Mouse (Mus musculus) mesoderm, embryonic 11.5 days (tissue): ENCODE measurements at regions not wholly inside any gene's neighbourhood (a gene's known extent, or its start where the extent isn't known, plus 50 kb on each side); places are given as distances from the start of the nearest gene placed in this dataset.

Experiments used
- DNase-seq: peaks from one replicate; pipeline ENCODE4 v3.0.0-alpha.2; 2012; ENCODE audit warnings: low read depth, low spot score

GRCm38 (mm10) chr3:149819081-149819480 is 828.7 kb upstream of the Adgrl2 start:
- DNase-seq: no peak

- DNase-seq: no peak
Observed at GRCm38 (mm10) chr3:149811036-149811435, 820.7 kb upstream of the Adgrl2 start.

DNA sequence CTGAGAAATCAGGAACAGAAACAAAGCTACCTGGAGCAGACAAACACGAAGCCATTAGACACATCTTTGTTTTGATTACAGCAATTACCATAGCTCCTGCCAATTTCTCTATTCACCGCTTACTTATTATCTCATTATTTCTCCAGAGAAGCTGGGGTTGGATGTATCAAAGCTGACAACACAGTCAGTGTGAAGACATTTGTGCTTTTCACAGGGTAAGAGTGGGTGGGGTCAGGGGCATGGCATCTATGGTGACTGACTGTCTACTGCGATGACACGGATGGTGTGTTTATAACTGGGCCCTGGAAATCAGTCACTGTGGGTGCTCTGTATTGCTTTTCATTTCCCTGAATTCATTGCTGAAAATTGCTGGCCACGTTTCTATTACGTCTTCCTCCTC is 815.0 kb upstream of the Adgrl2 start:
- DNase-seq: no peak

DNA sequence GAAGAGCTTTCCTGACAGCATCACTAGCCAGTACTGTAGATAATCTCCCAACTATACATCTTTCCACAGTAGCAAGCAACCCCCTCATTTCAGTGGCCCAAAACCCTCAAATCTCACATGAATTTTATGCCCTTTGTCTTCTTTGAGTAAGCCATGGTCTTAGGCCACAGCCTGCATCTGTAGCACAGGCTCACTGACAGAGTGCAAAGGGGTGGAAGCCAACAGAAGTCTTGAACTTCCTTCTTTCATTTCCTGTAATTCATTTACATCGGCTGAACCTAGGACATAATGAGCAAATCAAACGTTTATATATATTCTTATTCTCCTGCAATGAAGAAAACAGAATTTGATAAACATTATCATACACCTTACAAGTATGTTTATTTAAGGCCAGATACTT is 805.8 kb upstream of the Adgrl2 start:
- DNase-seq: no peak

GRCm38 (mm10) chr3:149791593-149791992 is 801.2 kb upstream of the Adgrl2 start:
- no peak for DNase-seq

- DNase-seq: no peak
Observed at GRCm38 (mm10) chr3:149786096-149786495, 795.7 kb upstream of the Adgrl2 start.

GRCm38 (mm10) chr3:149783903-149784608 is 793.7 kb upstream of the Adgrl2 start:
- DNase-seq: no peak

DNA sequence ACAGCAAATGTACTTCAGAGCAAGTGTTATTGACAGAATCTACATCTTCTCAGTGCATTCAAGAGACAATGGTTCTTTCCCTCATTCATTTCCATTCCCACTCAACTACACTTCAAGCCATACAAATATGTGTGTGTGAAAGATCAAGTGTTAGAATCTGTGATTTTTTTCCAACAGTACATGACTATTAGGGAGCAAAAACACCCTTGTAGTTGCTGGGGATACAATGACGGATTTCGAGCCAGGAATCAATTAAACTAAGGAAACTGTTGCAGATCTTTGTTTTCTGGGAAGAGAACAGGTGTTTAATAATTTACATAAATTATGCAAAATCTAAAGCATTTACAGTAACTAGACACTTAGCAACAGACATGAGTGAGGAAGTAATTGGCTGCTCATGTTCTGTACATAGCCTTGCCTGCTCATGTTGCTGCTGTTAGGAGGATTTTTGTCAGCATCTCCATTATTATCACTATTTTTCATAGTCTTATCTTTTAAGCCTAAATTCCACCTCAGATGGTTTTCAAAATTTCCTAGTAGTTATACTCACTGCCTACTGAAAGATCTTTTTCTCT is 777.6 kb upstream of the Adgrl2 start:
- no peak for DNase-seq

- DNase-seq: no peak
Observed at GRCm38 (mm10) chr3:149761245-149761644, 770.9 kb upstream of the Adgrl2 start.

DNA sequence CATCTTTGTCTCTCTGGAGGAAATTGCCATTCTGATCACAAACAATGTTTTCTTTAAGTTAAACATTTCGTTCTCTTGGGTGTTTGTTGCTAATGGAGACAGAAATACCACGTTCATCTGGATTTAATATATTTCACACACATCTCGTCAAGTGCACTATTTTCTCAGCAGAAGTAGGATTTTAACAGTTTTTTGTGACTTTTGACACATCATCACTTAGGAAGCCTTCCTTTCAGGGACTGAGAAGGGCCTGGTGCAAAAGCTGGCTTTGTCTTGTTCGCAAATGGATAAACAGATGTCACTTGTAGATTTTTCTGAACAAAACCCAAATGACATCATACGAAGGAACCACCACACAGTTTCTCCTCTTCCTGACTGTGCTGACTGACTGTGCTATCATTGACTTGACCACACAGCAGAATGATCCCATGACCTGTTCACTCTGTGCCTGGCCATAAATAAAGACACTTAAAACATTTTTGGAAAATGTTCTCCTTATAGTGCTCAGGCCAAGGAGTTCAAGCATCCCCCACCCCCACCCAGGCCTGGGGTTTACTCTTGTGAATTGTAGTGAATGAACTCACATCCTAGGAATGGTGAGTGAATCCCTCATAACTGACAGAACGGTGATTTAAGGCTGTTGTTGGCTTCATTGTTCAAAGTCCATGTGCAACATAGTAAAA is 767.7 kb upstream of the Adgrl2 start:
- no peak for DNase-seq

- no peak for DNase-seq
Observed at GRCm38 (mm10) chr3:149736069-149736468, 745.7 kb upstream of the Adgrl2 start.

DNA sequence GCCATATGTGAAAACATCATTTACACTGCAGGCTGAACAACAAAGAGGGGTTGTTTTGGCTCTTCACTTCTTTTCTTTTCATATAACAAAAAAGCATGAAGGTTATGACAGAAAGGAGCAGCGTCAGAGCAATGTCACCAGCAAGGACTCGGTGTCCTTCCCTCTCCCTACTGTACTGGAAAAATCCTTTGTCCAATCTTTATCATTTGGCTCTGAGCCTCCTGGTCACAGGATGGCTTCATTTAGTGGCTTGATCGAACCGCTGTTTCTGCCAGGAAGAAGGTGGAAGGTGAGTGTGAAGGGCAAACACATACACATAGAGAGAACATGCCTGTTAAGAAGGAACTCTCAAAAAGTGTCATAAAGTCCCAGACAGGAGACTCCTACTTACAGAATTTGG is 735.9 kb upstream of the Adgrl2 start:
- DNase-seq: no peak

DNA sequence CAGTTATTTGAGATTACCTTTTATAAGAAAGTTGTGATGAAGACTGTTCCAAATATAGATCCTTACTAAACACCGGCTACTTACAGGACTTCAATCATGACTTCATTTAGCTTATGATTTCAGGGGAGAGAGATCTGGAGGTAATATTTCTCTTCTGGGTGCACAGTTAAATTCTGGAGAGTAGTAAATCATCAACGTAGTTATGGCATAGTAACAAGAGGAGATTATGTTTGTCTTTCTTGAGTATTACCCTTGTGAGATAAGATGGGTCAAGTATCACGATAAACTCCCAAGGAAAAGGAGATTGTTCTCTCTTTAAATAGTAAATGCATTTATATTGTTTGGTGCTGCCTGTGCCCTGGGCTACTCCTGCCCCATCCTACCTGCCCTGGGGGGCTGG is 734.5 kb upstream of the Adgrl2 start:
- no peak for DNase-seq

GRCm38 (mm10) chr3:149721832-149722231 is 731.5 kb upstream of the Adgrl2 start:
- no peak for DNase-seq

DNA sequence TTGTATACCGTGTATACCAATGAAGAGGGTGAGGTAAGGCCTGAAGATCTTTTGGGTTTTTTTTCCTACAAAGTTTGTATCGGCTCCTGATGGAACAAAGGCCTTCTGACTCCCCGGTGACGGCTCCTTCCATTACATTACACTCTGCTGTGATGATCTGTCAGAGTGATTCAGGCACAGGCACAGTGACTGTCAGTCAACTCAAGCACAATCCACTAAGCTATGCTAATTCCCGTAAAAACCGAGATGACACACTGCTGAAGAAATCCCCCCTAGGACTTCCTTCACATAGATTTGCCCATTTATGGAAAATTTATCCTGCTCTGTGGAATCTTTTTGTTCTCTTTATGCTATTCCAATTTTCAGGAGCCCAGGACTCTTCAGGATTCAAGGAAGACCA is 730.0 kb upstream of the Adgrl2 start:
- no peak for DNase-seq

DNA sequence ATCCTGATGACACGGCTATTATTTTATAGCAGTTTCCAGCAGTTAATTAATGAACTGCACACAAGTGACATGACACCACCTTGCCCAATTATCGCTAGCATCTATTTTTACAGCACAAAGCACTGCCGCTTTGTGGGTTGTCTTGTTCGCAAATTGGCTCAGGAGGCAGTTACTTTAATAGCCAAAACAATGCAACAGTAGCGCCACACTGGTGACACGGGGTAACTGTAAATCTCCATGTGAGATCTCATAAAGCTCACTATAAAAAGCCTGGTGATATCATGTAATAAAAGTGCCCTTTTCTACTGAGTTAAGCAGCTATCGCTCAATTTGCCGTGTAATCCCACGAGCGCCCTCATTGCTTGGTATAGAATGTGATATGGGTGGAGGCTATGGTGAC is 715.4 kb upstream of the Adgrl2 start:
- no peak for DNase-seq

- DNase-seq: no peak
Observed at GRCm38 (mm10) chr3:149705322-149705721, 715.0 kb upstream of the Adgrl2 start.

DNA sequence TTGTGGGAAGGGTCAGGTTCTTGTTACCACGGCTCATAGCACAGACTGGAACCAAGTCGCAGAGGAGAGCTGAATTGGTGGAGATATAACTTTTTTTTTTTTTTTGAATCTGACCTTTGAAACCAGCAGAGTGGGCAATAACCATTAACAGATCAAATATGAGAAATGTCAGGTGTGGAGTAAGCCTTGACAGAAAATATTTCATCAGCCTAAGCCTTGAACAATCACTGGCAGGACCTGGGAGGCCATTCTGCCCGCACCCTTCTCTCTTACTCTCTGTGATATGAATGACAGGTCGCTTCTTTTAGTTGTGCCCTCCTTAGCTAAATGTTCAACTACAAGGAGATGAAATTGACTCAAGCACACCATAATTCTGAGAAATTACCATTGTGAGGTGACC is 714.1 kb upstream of the Adgrl2 start:
- DNase-seq: no peak

GRCm38 (mm10) chr3:149683561-149683960 is 693.2 kb upstream of the Adgrl2 start:
- no peak for DNase-seq

DNA sequence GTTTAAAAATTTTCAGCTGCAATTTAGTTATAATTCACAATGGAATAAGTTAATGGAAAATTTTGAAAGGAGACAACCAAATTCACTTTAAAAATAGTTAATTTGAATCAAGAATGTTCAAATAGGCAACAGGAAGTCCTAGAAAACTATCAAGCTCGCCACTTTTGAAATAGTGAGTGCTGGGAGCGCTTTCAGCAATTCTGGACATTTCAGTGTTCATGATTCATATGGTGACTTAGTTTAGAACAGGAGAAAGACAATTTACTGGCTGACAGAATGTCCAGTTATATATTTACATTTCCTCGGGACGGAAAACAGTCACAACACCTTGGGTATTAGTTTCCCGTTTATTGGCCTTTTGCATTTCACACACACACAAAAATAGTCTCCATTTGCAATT is 691.9 kb upstream of the Adgrl2 start:
- no peak for DNase-seq

DNA sequence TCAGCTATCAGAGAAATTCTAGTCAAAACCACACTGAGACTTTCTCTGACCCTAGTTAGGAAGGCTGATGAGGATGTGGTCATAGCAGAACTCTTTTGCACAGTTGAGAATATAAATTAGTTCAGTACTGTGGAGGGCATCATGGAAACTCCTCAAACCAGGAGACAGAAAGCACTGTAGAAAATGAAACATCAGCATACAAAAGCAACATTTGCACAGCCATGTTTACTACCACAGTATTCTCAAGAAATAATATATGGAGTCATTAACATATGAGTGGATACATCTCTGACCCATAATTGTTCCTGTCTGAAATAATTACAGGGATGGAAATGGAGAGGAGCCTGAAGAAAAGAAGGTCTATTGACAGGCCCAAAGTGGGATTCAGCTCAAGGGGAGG is 683.6 kb upstream of the Adgrl2 start:
- DNase-seq: no peak

- DNase-seq: no peak
Observed at GRCm38 (mm10) chr3:149664624-149665023, 674.3 kb upstream of the Adgrl2 start.

- no peak for DNase-seq
Observed at GRCm38 (mm10) chr3:149638324-149638723, 648.0 kb upstream of the Adgrl2 start.
